Mouse (Mus musculus) kidney, adult 9 months (tissue): ENCODE results near the gene Gm17728.
"Not testable (repeated sequence)": the region's sequence is repeated elsewhere in the genome, so short reads cannot be mapped to it uniquely, and the experiment has no call there.

Experiments used
- DNase-seq: peaks from one replicate; pipeline ENCODE4 v3.0.0; 2022

Gene Gm17728

DNA sequence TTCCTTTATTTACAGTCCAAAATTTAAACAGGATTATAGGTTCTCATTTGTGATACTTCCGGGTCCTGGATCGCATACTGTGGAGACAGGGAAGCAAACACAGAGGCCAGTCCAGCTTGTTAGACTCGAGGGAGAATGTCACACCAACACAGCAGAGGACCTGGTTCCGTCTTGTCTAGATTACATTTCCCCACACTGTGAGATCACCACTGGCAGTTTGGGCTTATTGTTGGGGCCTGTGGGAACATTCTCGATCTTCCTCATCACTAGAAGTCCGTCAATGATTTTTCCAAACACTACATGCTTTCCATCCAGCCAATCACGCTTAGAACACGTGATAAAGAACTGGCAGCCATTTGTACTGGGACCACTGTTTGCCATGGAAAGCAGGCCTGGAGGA is at the start of gene Gm17728:
Gene Gm17728 (plus strand): TSS at position 301 of the 400 bp plus-strand sequence.
- DNase-seq, result not testable (repeated sequence)

DNA sequence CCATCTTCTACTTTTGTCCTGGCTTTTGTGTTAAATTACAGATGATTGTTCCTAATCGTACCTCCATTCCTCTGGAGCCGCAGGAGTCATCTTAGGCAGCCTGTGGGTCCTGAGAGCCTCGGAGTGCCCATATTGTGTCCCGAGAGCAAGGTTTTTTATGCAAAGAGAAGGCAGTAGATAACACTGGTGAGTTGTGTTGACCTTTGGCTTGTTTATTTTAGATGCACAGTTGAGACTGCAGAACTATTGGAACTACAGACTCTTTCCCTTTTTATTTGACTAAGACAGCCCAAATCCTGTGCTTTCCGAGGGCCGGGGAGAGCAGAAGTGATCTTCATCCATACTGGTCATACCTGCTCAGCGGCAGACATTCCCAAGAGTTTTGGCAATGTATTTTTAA is 24.4 kb upstream of the Gm17728 start:
- DNase-seq, result no peak

DNA sequence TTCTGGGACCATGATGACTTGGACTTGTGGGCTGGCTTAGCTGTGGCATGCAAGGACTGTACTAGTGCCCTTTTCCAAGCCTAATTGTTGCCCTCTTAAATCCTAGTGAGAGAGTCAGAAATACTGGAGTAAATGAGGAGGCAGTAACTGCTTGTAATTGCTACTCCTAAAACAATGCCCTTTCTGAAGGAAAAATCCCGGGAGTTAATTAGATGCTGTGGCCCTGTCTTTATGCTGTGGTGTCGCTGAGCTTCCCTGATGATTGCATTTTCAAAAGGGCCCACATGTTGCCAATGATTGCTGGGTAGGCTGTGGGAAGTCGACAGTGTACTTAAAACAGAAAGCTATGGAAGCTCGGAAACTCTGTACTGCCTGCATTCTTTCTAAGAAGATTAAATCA is 23.3 kb upstream of the Gm17728 start:
- no peak for DNase-seq

DNA sequence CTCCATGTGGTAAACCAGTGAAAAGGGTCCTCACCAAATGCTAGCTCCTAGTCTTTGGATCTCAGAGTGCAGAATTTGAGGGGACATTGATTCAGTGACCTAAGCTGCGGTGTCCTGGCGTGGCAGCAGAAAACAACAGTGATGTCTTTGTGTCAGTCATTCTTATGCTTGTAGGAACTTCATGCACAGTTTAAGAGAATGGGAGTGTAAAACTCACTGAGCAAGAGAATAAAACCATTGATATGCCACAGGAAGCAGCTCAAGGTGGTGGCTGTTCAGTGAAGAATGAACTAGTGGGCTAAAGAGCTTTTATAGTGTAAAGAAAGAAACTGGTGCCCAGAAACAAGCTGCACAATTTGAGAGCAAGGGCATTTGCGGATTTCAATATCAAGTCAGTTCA is 17.9 kb upstream of the Gm17728 start:
- no peak for DNase-seq

DNA sequence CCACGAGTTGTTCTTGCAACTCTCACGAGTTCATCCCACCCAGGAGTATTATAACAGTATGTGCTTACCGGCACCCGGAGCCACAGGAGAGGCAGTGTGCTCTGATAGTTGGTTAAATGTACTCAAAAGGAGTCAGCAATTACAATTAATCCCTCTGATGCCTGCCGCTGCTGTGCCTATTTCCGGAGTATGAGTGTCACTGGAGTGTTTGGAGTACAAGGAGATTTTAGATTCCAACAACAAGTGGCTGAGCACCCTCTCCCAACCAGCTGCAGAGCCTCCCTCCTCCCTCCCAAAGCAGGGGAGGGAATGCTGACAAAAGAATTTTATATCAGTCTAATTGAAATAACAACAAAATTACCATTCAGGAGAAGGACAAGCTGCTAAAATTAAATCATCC is 14.2 kb upstream of the Gm17728 start:
- DNase-seq, result no peak

DNA sequence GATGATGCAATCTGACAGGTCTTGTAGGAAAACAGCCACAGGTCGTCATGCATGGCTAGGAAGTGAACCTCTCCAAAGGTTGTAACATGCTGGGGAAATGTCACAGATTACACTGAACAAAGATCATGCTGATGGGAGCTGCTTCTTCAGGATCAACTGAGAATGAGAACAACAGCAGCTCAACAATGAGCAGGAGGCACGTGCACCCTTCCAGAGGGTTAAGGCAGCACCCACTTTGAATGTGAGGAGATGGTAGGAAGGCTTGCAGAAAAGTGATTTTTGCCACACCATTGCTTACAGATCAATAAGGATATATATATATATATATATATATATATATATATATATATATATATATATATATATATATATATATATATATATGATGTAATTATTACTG is 2.8 kb upstream of the Gm17728 start:
- DNase-seq, result no peak

DNA sequence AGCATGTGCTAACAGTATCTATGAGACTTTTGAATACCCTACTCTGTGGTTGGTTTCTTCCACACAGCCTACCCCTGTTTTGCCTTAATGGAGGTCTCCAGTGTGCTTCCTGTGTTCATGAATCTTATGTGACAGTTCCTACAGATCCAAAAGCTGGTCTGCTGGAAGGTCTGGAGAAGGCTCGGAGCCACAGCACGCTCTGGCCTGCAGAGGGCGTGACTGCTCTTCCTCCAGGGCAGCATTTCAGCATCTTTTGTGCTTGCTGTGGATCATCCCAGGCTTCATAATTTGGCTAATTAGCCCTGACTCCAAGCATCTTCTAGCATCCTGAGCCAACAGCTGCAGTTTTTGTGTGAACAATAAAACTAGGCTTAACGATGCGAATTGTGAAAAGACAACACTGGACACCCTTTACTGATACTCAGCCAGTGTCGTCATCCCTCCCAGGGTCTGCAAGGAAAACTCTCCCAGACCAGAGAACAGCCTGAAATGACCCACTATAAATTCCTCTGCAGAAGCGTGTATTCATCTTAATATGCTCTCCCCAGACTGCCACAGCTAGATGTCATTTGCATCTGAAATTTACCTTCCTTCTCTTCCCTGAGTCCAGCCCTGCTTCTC is 6.6 kb downstream of the Gm17728 start:
- DNase-seq, result no peak

DNA sequence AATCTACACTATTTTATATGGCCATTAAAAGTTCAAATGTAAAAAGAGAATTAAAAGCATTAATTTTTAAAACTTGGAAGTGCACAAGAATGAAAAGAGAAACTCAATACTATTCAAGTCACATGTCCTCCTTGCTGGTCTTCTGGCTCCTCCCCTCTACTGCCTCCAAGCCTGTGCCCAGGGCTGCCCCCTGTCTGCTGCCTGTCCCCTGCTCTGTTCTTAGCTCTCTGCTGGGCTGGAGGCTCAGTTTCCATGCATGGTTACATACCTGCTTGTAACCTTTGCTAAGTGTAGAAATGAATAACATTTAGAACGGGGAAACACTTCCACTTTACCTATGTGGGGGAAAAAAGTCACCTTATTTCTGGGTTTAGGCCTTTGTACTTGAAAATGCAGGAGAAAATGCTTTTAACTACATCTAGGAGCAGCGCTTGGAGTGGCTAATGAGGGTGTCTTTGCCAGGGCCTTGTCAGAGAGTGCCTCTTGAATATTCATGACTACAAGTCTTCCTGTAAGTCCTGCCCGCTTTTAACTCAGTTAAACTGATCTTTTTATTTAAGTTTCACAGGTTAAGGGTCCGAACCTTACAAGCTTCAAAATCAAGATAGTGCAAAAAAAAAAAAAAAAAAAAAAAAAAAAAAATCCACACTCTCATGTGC is 18.3 kb downstream of the Gm17728 start:
- DNase-seq, result no peak

DNA sequence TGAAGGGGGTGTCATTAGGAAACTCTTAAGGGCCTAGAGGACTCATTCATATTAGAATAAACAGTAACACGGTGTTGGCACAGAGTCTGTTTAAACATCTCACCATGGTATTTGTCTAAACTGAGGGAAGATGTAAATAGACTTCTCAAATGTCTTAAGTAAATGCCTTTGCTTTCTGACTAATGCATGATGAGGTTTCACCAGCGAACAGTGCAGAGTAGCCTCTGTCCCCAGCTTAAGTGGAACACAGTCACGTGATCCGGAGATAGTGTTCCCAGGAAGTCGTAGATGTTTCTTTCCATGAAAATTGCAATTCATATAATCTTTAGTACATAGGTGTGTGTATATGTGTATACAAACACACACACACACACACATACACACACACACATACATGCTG is 34.5 kb downstream of the Gm17728 start:
- DNase-seq, result no peak

DNA sequence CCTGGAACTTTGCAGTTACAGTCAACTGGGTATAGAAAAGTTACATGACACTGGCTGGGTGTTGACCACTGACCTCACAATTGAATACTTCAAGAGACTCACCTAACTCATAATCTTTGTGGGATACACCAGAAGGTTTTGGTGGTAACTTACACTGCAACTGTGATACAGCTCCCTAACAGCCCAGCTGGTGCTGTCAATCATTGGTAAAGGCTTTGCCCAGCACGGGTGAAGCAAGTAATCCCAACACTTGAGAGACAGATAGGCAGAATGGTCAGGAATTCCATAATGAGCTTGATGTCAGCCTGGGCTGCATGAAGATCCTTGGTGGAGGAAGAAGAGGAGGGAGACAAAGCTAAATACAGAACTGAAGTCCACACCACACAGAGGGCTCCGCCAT is 39.0 kb downstream of the Gm17728 start:
- no peak for DNase-seq
